Mouse (Mus musculus) forebrain, postnatal 0 days (tissue): Measurements from ENCODE around the gene D630003M21Rik. TPM values are rescaled to one million over a fixed set of nuclear protein-coding genes. Genes with fewer than 3 reads are reported as not detected.

Source experiments
- ATAC-seq: fragments of 200-750 bp; cut with Nextera tagmentation; 2 replicates; pipeline ENCODE4 v1.8.0; 2017; ENCODE audit warnings: mild to moderate bottlenecking, moderate library complexity
- DNase-seq: peaks from one replicate; pipeline ENCODE4 v3.0.0-alpha.2; 2015
- H3K27ac ChIP-seq: fragments of 300-500 bp; sonication (generic); 2 replicates; pipeline ENCODE4 v1.5.1; 2014; ENCODE audit warnings: low read depth, mild to moderate bottlenecking, antibody characterized with exemption, low read length, moderate library complexity, mixed read lengths
- H3K27me3 ChIP-seq: fragments of 300-500 bp; sonication (generic); 2 replicates; pipeline ENCODE4 v1.6.1; 2014; ENCODE audit warnings: mild to moderate bottlenecking, low read length, mixed read lengths; ENCODE audit not compliant: insufficient read depth
- H3K36me3 ChIP-seq: fragments of 300-500 bp; sonication (generic); 2 replicates; pipeline ENCODE4 v1.6.1; 2014; ENCODE audit warnings: mild to moderate bottlenecking, moderate library complexity; ENCODE audit not compliant: insufficient read depth
- H3K4me1 ChIP-seq: fragments of 300-500 bp; sonication (generic); 2 replicates; pipeline ENCODE4 v1.6.1; 2014; ENCODE audit warnings: antibody characterized with exemption; ENCODE audit not compliant: insufficient read depth
- H3K4me2 ChIP-seq: fragments of 300-500 bp; sonication (generic); 2 replicates; pipeline ENCODE4 v1.6.1; 2014; ENCODE audit warnings: low read depth, mild to moderate bottlenecking, moderate library complexity
- H3K4me3 ChIP-seq: fragments of 300-500 bp; sonication (generic); 2 replicates; pipeline ENCODE4 v1.5.1; 2014; ENCODE audit warnings: low read depth, low read length, mixed read lengths
- H3K9ac ChIP-seq: fragments of 300-500 bp; sonication (generic); 2 replicates; pipeline ENCODE4 v1.6.1; 2014; ENCODE audit warnings: mild to moderate bottlenecking
- H3K9me3 ChIP-seq: fragments of 300-500 bp; sonication (generic); 2 replicates; pipeline ENCODE4 v1.6.1; 2016; ENCODE audit warnings: low read length
- CTCF ChIP-seq: sonication (generic); IDR thresholded peaks from 2 replicates; pipeline ENCODE4 v1.5.1; 2016; ENCODE audit warnings: antibody characterized with exemption, control low read depth, low read depth
- WGBS: fragments of 180-500 bp; shearing (Covaris S2); extraction: QIAGEN DNeasy Blood & Tissue Kit; methylation state at CpG from one replicate; pipeline ENCODE4 v1.1.7; 2014; 5-methylcytosine and 5-hydroxymethylcytosine counted together
- polyA plus RNA-seq: library from polyadenylated mRNA; unstranded; fragments of >200 nt; fragmentation: Nextera tagmentation; extraction: Ambion mirVana; gene quantifications from 2 replicates; pipeline ENCODE4 v1.2.1, GENCODE M21; 2015
- total RNA-seq: library from RNA; depleted of rRNA; stranded (reverse); fragments of >200 nt; gene quantifications from 2 replicates; pipeline ENCODE4 v1.2.3, GENCODE M21; 2014

The D630003M21Rik gene
- total and polyA plus RNA-seq, 2 experiments from 2014 or later: 1.9 to 6.6 TPM

GRCm38 (mm10) chr2:158167496-158168205 lies 61.4 kb downstream of the D630003M21Rik start:
- H3K27me3 ChIP-seq: no peaks in the 10 kb centered on the region
- WGBS: 68% methylated on average over 9 of the region's 9 CpGs
- no peaks in the 10 kb centered on the region for H3K4me1 ChIP-seq
- no peak overlapping the region for H3K4me2 ChIP-seq
- H3K27ac ChIP-seq: no peak overlapping the region
- DNase-seq (no peak), ATAC-seq (no peak)
- no peak for TF ChIP-seq CTCF
- H3K9me3 ChIP-seq: no peaks in the 10 kb centered on the region
- no peaks in the 10 kb centered on the region for H3K36me3 ChIP-seq
- H3K9ac ChIP-seq: no peak overlapping the region
- H3K4me3 ChIP-seq: no peak overlapping the region

- TF ChIP-seq CTCF: no peak
- Histone ChIP-seq H3K9me3 (no peaks in the 10 kb centered on the region), H3K9ac (no peak overlapping the region), H3K4me1 (no peaks in the 10 kb centered on the region), H3K27ac (no peak overlapping the region), H3K4me3 (no peak overlapping the region), H3K36me3 (no peaks in the 10 kb centered on the region), H3K4me2 (no peak overlapping the region), H3K27me3 (no peaks in the 10 kb centered on the region)
- 86% methylated on average over 7 of the region's 7 CpGs for WGBS
- DNase-seq (no peak), ATAC-seq (no peak)
Observed at GRCm38 (mm10) chr2:158166628-158167027, 62.4 kb downstream of the D630003M21Rik start.

GRCm38 (mm10) chr2:158165776-158166175 lies 63.2 kb downstream of the D630003M21Rik start:
- no peak for ATAC-seq
- no peak overlapping the region for H3K27ac ChIP-seq
- 72% methylated on average over 4 of the region's 4 CpGs for WGBS

GRCm38 (mm10) chr2:158163034-158163433 lies 66.0 kb downstream of the D630003M21Rik start:
- no peak overlapping the region for H3K4me2 ChIP-seq
- no peak for DNase-seq
- H3K4me3 ChIP-seq: no peak overlapping the region
- H3K9ac ChIP-seq: no peak overlapping the region
- no peaks in the 10 kb centered on the region for H3K4me1 ChIP-seq
- no peaks in the 10 kb centered on the region for H3K36me3 ChIP-seq
- 82% methylated on average over 6 of the region's 6 CpGs for WGBS
- ATAC-seq: no peak
- no peaks in the 10 kb centered on the region for H3K27me3 ChIP-seq
- TF ChIP-seq CTCF: no peak
- H3K27ac ChIP-seq: no peak overlapping the region
- no peaks in the 10 kb centered on the region for H3K9me3 ChIP-seq

More at GRCm38 (mm10) chr2:158165776-158166175, 63.2 kb downstream of the D630003M21Rik start:
- no peak overlapping the region for H3K9ac ChIP-seq
- H3K4me3 ChIP-seq: no peak overlapping the region
- DNase-seq: no peak
- no peaks in the 10 kb centered on the region for H3K4me1 ChIP-seq
- H3K27me3 ChIP-seq: no peaks in the 10 kb centered on the region
- no peaks in the 10 kb centered on the region for H3K36me3 ChIP-seq
- H3K9me3 ChIP-seq: no peaks in the 10 kb centered on the region
- no peak for TF ChIP-seq CTCF
- no peak overlapping the region for H3K4me2 ChIP-seq

- Histone ChIP-seq H3K4me1 (no peaks in the 10 kb centered on the region), H3K9ac (no peak overlapping the region), H3K9me3 (no peaks in the 10 kb centered on the region), H3K4me3 (no peak overlapping the region), H3K27me3 (no peaks in the 10 kb centered on the region), H3K4me2 (no peak overlapping the region), H3K27ac (no peak overlapping the region), H3K36me3 (no peaks in the 10 kb centered on the region)
- DNase-seq (no peak), ATAC-seq (no peak)
- 84% methylated on average over 6 of the region's 6 CpGs for WGBS
- no peak for TF ChIP-seq CTCF
Observed at GRCm38 (mm10) chr2:158161761-158162160, 67.3 kb downstream of the D630003M21Rik start.

GRCm38 (mm10) chr2:158159376-158160235 lies 69.4 kb downstream of the D630003M21Rik start:
- no peak for TF ChIP-seq CTCF
- ATAC-seq: no peak
- Histone ChIP-seq H3K4me2 (no peak overlapping the region), H3K9ac (no peak overlapping the region), H3K4me1 (no peaks in the 10 kb centered on the region), H3K9me3 (no peaks in the 10 kb centered on the region), H3K27me3 (no peaks in the 10 kb centered on the region), H3K27ac (no peak overlapping the region), H3K36me3 (no peaks in the 10 kb centered on the region), H3K4me3 (no peak overlapping the region)
- WGBS: 63% methylated on average over 7 of the region's 7 CpGs
- no peak for DNase-seq

GRCm38 (mm10) chr2:158157654-158158053 lies 71.4 kb downstream of the D630003M21Rik start:
- Histone ChIP-seq H3K27me3 (no peaks in the 10 kb centered on the region), H3K9ac (no peak overlapping the region), H3K9me3 (no peaks in the 10 kb centered on the region), H3K27ac (no peak overlapping the region), H3K4me3 (no peak overlapping the region), H3K4me2 (no peak overlapping the region), H3K36me3 (no peaks in the 10 kb centered on the region), H3K4me1 (no peaks in the 10 kb centered on the region)
- no peak for TF ChIP-seq CTCF
- DNase-seq (no peak), ATAC-seq (no peak)
- 52% methylated on average over 8 of the region's 8 CpGs for WGBS
